Mouse (Mus musculus) kidney, adult 2 months (tissue): ENCODE measurements around the gene Gtpbp2.

Source experiments
- CTCF ChIP-seq: fragments of 200-500 bp; conservative IDR thresholded peaks from 2 replicates; pipeline ENCODE4 v1.5.1; 2011; ENCODE audit warnings: low read depth, mild to moderate bottlenecking, control low read depth, low read length, moderate library complexity, mixed read lengths; ENCODE audit not compliant: insufficient read depth, insufficient read length
- POLR2A ChIP-seq: fragments of 200-500 bp; IDR thresholded peaks from one replicate; pipeline ENCODE4 v1.6.1; 2011; ENCODE audit warnings: low read depth, low read length, control low read depth

GRCm38 (mm10) chr17:46164301-46164700, 3.5 kb downstream of the Gtpbp2 start:
- TF ChIP-seq CTCF = no peak
- no peak for TF ChIP-seq POLR2A
